Mouse (Mus musculus): ENCODE measurements around the gene Dip2b. TPM values are rescaled to one million over a fixed set of nuclear protein-coding genes. Genes with fewer than 3 reads are reported as not detected.

Gene Dip2b
- polyA plus RNA-seq, 1 experiment from 2014 or later, result 32.6 TPM

- Histone ChIP-seq H3K27ac (ENCODE audit: low read depth, low read length) (no peak overlapping the region), H3K4me3 (ENCODE audit: low read depth, low read length) (no peak overlapping the region), H3K9me3 (ENCODE audit: control insufficient read depth, low read length) (no peaks in the 10 kb centered on the region), H3K9ac (replicated peaks; ENCODE audit: low read depth, low read length) (no peak overlapping the region), H3K4me1 (ENCODE audit: control insufficient read depth, insufficient read depth, low read length) (no peaks in the 10 kb centered on the region), H3K4me2 (ENCODE audit: low read depth, low read length) (no peak overlapping the region), H3K27me3 (ENCODE audit: control insufficient read depth, insufficient read depth, low read length) (no peaks in the 10 kb centered on the region), H3K36me3 (ENCODE audit: control insufficient read depth, insufficient read depth, low read length) (no peaks in the 10 kb centered on the region)
- WGBS, result 81% methylated on average over 11 of the region's 11 CpGs
- no peak for ATAC-seq (ENCODE audit: low read depth)
These were observed 13.2 kb upstream of the Dip2b start for GRCm38 (mm10) chr15:100025076-100025834.

DNA sequence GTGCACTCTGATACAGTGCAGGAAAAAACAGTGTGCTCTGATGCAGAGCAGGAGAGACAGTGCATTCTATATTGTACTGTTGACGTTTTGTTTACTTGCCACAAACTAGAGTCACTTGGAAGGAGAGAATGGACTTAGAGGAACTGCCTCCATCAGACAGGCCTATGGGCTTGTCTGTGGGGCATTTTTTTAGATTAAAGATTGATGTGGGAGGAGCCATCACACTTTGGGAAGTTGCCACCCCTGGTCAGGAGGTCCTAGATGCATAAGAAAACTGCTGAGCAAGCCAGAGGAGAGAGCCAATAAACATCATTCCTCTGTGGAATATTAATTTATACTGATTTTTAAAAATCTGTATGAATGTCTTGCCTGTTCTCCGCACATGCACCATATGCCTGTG, 10.3 kb upstream of the Dip2b start:
- no peak for ATAC-seq (ENCODE audit: low read depth)
- Histone ChIP-seq H3K9me3 (ENCODE audit: control insufficient read depth, low read length) (no peaks in the 10 kb centered on the region), H3K27me3 (ENCODE audit: control insufficient read depth, insufficient read depth, low read length) (no peaks in the 10 kb centered on the region), H3K9ac (replicated peaks; ENCODE audit: low read depth, low read length) (no peak overlapping the region), H3K36me3 (ENCODE audit: control insufficient read depth, insufficient read depth, low read length) (no peaks in the 10 kb centered on the region), H3K4me3 (ENCODE audit: low read depth, low read length) (no peak overlapping the region), H3K4me1 (ENCODE audit: control insufficient read depth, insufficient read depth, low read length) (no peaks in the 10 kb centered on the region), H3K27ac (ENCODE audit: low read depth, low read length) (no peak overlapping the region), H3K4me2 (ENCODE audit: low read depth, low read length) (no peak overlapping the region)
- 81% methylated on average over 2 of the region's 2 CpGs for WGBS

DNA sequence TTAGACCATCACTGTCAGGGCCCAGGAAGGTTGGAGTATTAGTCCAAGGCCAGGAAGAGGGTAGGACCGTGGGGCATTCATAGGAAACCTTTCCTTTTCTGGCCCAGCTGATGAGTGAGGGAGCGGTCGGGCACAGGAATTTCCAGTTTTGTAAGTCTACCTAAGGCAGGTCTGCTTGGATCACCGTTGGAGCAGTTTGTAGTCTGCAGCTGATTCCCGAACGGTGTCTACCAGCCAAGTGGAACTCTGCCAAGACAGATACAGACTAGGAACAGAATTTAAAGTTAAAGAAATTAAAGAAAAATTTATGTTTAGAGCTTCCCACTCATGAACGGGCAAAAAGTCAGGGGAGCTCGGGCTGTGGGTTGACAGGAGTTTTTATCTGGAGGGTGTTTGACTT, 9.0 kb upstream of the Dip2b start:
- no peak overlapping the region for H3K4me2 ChIP-seq (ENCODE audit: low read depth, low read length)
- ATAC-seq (ENCODE audit: low read depth), result no peak
- WGBS, result 83% methylated on average over 8 of the region's 8 CpGs

GRCm38 (mm10) chr15:100029900-100030299, 8.6 kb upstream of the Dip2b start:
- ATAC-seq (ENCODE audit: low read depth), result no peak
- Histone ChIP-seq H3K4me3 (ENCODE audit: low read depth, low read length) (no peak overlapping the region), H3K27me3 (ENCODE audit: control insufficient read depth, insufficient read depth, low read length) (no peaks in the 10 kb centered on the region), H3K9ac (replicated peaks; ENCODE audit: low read depth, low read length) (no peak overlapping the region), H3K4me1 (ENCODE audit: control insufficient read depth, insufficient read depth, low read length) (no peaks in the 10 kb centered on the region), H3K36me3 (ENCODE audit: control insufficient read depth, insufficient read depth, low read length) (no peaks in the 10 kb centered on the region), H3K4me2 (ENCODE audit: low read depth, low read length) (no peak overlapping the region), H3K27ac (ENCODE audit: low read depth, low read length) (no peak overlapping the region), H3K9me3 (ENCODE audit: control insufficient read depth, low read length) (no peaks in the 10 kb centered on the region)
- 95% methylated on average over 2 of the region's 2 CpGs for WGBS

More for the DNA sequence above, 9.0 kb upstream of the Dip2b start:
- Histone ChIP-seq H3K27ac (ENCODE audit: low read depth, low read length) (no peak overlapping the region), H3K4me3 (ENCODE audit: low read depth, low read length) (no peak overlapping the region), H3K36me3 (ENCODE audit: control insufficient read depth, insufficient read depth, low read length) (no peaks in the 10 kb centered on the region), H3K9me3 (ENCODE audit: control insufficient read depth, low read length) (no peaks in the 10 kb centered on the region), H3K9ac (replicated peaks; ENCODE audit: low read depth, low read length) (no peak overlapping the region), H3K27me3 (ENCODE audit: control insufficient read depth, insufficient read depth, low read length) (no peaks in the 10 kb centered on the region), H3K4me1 (ENCODE audit: control insufficient read depth, insufficient read depth, low read length) (no peaks in the 10 kb centered on the region)

DNA sequence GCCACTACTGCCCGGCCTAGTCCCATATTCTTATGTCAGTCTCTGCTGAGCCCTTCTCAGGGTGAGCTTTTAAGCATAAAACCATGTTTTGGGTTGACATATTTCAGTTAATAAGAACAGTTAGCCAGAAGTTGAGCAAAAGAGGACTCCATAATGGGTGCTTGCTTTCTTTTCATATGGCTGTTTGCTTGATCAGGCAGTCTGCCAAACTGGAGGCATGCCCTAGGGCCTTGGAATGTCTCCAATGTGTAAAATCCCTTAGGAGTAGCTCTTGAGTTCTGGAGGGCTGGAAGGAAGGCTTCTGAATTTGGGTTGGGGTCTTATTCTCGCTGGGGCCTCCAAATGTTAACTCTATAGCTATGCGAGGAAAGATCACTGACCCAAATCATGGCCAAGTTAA, 5.9 kb upstream of the Dip2b start:
- WGBS, result 92% methylated on average over 3 of the region's 3 CpGs
- H3K4me3 ChIP-seq (ENCODE audit: low read depth, low read length), result no peak overlapping the region
- ATAC-seq (ENCODE audit: low read depth), result no peak
- no peaks in the 10 kb centered on the region for H3K36me3 ChIP-seq (ENCODE audit: control insufficient read depth, insufficient read depth, low read length)
- H3K9me3 ChIP-seq (ENCODE audit: control insufficient read depth, low read length), result no peaks in the 10 kb centered on the region
- H3K27ac ChIP-seq (ENCODE audit: low read depth, low read length), result no peak overlapping the region
- no peaks in the 10 kb centered on the region for H3K27me3 ChIP-seq (ENCODE audit: control insufficient read depth, insufficient read depth, low read length)
- H3K4me1 ChIP-seq (ENCODE audit: control insufficient read depth, insufficient read depth, low read length), result no peaks in the 10 kb centered on the region
- no peak overlapping the region for H3K4me2 ChIP-seq (ENCODE audit: low read depth, low read length)
- no peak overlapping the region for H3K9ac ChIP-seq (replicated peaks; ENCODE audit: low read depth, low read length)

DNA sequence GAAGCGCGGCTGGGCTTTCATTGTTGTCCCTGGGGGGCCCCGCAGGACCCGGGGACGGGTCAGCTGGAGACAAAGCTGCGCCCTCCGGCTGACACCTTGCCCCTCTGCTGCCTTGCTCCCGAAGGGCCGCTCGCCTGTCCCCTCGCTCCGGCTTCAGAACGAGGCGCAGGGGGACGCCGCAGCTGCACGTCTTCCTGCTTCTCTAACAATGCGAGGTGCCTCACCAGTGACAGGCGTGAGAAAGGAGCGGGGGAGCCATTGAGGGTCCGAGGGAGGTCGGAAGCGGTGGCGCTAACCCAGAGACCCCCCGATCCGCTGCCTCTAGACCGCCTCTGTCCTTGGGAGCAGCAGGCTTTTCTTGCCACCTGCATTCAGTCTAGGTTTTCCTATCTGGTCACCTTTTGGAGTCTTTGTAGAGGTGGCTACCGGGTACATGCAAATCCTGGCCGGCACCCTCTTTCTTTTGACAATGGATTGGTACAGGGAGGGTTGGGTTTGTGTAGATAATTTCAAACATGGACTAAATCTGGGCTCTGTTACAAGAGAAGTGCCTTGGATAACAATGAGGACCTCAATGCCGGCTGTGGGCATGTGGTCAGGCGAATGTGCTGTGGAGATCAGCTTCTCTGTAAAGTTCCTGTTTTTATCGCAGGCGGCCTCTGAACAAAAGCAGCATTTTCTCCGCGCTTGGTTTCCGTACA, 687 bp downstream of the Dip2b start:
- Histone ChIP-seq H3K36me3 (ENCODE audit: control insufficient read depth, insufficient read depth, low read length) (no peaks in the 10 kb centered on the region), H3K4me1 (ENCODE audit: control insufficient read depth, insufficient read depth, low read length) (peaks cover 24% of the 10 kb centered on the region), H3K4me2 (ENCODE audit: low read depth, low read length) (peak overlapping the region; percentile 51), H3K9ac (replicated peaks; ENCODE audit: low read depth, low read length) (peak overlapping the region; percentile 88), H3K9me3 (ENCODE audit: control insufficient read depth, low read length) (no peaks in the 10 kb centered on the region), H3K27ac (ENCODE audit: low read depth, low read length) (peak overlapping the region; percentile 99), H3K27me3 (ENCODE audit: control insufficient read depth, insufficient read depth, low read length) (no peaks in the 10 kb centered on the region), H3K4me3 (ENCODE audit: low read depth, low read length) (peak overlapping the region; percentile 68)
- under 1% methylated on average over 36 of the region's 36 CpGs for WGBS
- ATAC-seq (ENCODE audit: low read depth), result peak; percentile 76

DNA sequence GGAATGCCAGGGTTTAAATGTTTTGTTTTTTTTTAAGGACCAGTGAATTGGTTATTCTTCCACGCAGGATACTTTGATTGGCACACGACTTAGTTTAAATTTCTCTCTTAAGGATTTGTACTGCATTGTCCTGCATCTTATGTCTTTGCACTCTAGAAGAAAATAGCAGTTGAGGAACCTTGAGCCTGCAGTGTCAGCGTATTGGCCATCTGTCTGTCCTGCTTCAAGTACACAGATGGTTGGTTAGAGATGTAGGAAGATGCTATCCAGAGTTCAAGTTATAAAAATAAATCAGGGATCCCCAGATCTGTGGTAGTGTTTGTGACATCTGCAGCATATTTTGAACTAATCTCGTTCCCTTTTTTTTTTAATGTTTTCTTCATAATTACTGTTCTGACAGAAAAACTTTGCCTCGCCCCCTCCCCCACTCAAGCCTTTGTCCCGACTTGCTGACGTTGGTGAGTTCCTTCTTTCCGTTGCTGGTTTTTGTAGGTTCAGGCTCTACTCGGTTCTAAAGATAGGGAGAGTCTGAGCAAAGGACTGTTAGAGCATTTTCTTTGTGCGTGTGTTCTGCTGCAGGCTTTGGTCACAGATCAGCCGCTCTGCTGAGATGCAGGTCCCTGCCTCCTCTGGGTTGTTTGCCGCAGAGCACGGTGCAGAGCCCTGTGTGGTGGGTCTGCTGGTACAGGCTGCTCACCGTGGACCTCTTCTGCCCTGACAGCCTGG, 2.2 kb downstream of the Dip2b start:
- Histone ChIP-seq H3K9me3 (ENCODE audit: control insufficient read depth, low read length) (no peaks in the 10 kb centered on the region), H3K27ac (ENCODE audit: low read depth, low read length) (peak overlapping the region; percentile 62), H3K4me2 (ENCODE audit: low read depth, low read length) (peak overlapping the region; percentile 51), H3K9ac (replicated peaks; ENCODE audit: low read depth, low read length) (peak overlapping the region; percentile 88), H3K4me3 (ENCODE audit: low read depth, low read length) (peak overlapping the region; percentile 68), H3K27me3 (ENCODE audit: control insufficient read depth, insufficient read depth, low read length) (no peaks in the 10 kb centered on the region), H3K4me1 (ENCODE audit: control insufficient read depth, insufficient read depth, low read length) (peaks cover 24% of the 10 kb centered on the region), H3K36me3 (ENCODE audit: control insufficient read depth, insufficient read depth, low read length) (no peaks in the 10 kb centered on the region)
- 24% methylated on average over 14 of the region's 14 CpGs for WGBS
- no peak for ATAC-seq (ENCODE audit: low read depth)

DNA sequence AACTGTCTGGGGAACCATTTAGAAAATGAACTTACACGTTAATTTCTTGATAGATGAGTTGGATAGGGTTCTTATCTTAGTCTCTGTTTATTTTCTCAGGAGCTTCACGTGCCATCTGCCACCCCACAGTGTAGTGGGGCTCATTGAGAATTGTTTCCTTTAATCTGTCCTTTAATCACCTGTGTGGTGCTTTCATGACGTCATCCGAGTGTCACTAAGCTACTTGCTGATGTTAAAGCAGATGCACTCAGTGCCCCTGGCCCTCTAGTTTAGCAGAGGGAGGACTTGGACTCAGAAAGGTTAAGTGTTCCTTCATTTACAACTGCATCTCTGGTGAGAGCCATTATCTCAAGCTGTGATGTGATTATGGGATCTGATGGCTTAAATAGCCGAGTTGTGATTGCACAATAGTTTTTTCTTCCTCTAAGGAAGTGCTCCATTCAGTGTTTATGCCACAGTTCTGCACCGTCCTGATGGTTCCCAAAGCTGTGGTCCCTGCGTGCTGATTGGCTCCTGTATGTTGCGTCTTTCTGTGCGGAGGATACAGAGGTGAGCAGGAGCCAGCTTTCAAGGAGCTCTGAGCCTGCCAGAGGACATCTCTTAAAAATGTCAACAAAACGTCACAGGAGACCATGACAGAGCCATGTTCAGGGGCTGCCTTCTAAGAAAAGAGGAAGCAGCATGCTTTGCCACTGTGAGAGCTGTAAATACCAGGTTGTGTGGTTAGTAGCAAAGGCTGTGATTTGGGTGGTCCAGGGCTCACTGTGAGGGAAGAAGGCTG, 3.0 kb downstream of the Dip2b start:
- H3K4me2 ChIP-seq (ENCODE audit: low read depth, low read length), result peak overlapping the region; percentile 51
- peaks cover 28% of the 10 kb centered on the region for H3K4me1 ChIP-seq (ENCODE audit: control insufficient read depth, insufficient read depth, low read length)
- H3K9ac ChIP-seq (replicated peaks; ENCODE audit: low read depth, low read length), result peak overlapping the region; percentile 51
- H3K9me3 ChIP-seq (ENCODE audit: control insufficient read depth, low read length), result no peaks in the 10 kb centered on the region
- no peak for ATAC-seq (ENCODE audit: low read depth)
- H3K27ac ChIP-seq (ENCODE audit: low read depth, low read length), result peak overlapping the region; percentile 62
- no peaks in the 10 kb centered on the region for H3K27me3 ChIP-seq (ENCODE audit: control insufficient read depth, insufficient read depth, low read length)
- WGBS, result 23% methylated on average over 10 of the region's 10 CpGs
- no peaks in the 10 kb centered on the region for H3K36me3 ChIP-seq (ENCODE audit: control insufficient read depth, insufficient read depth, low read length)
- H3K4me3 ChIP-seq (ENCODE audit: low read depth, low read length), result peak overlapping the region; percentile 68

Measured in neural tube, embryonic 14.5 days (tissue).